Mouse (Mus musculus): ENCODE data around the gene Smc3.
"Not testable (repeated sequence)": the region's sequence is repeated elsewhere in the genome, so short reads cannot be mapped to it uniquely, and the experiment has no call there.

The Smc3 gene

DNA sequence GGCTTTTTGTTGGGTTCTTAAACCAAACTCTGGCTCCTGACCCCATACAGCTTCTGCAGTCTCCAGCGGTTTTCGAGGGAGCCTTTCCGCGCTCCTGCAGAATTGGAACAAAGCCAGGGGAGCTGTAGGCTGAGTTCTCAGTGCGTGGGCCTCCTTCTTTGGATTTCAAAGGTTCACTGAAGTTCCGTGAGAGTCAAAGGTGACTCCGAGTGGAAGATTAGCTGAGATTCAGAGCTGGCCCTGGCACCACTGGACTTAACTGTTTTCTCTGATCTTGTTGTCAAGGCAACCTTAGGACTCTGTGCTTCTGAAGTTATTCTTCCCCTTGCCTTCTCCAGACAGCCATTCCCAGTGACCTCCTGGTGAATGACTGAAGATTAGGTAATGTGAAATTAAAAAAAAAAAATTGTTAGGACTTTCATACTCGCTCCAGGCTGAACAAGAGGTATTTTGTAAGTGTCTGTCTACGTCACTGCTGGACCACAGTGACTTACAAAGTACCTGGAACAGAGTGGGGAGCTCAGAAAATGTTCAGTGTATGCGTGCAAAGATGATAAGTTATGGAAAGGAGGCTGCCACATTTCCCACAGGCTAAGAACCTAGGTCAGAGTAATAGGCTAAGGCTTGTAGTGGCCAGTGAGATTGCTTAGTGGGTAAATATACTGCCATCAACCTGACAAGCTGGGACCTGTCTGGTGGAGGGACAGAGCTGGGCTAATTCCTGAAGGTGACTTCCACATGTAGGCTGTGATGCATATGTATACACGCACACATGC lies 23.0 kb upstream of the Smc3 start:
- no peak for DNase-seq

DNA sequence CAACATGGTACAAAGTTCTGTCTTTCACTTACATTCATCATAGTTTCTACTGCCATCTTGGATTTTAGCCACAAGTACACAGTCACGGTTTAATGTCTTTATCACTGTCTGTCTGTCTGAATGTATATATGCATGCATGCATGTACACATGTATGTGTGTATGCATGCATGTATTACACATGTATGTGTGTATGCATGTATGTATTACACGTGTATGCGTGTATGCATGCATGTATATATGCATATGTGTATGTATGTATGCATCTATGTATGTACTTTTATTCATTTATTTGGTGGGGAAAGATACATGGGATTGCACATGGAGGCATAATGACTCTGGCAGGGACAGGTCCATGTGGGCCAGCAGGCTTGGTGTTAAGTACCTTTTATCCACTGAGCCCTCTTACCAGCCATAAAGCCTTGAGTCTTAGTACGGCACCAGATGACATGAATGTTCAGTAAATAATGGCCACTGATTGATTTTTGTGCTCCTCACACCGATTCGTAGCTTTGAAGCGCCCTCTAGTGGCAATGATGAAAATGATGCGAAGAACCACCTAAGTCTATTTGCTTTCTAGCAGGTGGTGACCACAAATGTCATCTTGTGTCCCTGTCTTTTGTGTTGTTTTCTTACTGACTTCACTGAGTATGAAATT lies 21.5 kb upstream of the Smc3 start:
- peak in 1 of 2 experiments; percentile 55 for DNase-seq

GRCm38 (mm10) chr19:53580271-53580670 lies 19.9 kb upstream of the Smc3 start:
- not testable (repeated sequence) for DNase-seq

- DNase-seq = not testable (repeated sequence)
Measured at GRCm38 (mm10) chr19:53587686-53588085, 12.5 kb upstream of the Smc3 start.

DNA sequence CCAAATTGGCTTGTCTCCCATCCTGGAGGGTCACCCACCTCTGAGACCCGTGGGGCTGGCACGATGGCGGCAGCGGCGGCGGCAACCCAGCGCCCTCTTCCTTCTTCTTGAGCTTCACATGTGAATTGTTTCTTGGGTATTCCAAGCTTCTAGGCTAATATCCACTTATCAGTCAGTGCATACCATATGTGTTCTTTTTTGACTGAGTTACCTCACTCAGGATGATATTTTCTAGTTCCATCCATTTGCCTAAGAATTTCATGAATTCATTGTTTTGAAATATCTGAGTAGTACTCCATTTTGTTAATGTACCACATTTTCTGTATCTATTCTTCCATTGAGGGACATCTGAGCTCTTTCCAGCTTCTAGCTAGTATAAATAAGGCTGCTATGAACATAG lies 11.2 kb upstream of the Smc3 start, which contains the start of gene Nutf2-ps1:
Gene Nutf2-ps1, minus strand, starts transcription at position 101 of the 400 bp plus-strand sequence.
- DNase-seq = not testable (repeated sequence)

DNA sequence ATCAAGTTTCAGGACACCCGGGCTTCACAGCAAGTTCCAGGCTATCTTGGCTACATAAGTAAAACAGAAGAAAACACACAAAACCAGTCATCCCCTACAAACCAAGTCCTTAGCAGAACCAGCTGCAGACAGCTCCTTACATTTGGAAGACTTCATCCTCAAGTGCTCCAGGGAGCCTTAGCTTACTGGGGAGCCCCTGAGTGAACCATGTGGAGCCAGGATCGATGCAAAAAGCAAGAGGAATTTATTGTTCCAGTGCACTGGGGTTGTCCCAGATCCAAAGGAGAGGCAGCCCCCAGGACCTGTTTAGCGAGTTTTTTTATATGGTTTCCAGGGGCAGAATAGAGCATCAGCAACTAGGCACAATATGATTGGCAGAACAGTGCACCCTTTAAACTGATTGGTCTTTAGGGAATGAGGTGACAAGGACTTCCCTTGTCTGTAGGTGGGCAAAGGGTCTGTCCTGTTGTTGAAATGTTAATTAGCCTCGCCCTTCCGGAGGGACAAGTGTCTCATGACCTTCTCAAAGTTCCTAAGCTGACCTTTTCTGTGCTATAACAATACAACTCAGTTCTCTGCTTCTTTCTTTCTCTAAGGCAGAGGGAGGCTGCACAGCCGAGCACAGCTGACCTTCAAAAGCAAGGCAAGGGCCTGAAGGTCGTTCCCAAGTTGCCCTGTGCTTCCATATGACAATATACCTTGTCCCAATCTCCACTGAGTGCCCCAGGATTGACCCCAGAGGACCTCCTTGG lies 3.3 kb upstream of the Smc3 start:
- no peak for DNase-seq

DNA sequence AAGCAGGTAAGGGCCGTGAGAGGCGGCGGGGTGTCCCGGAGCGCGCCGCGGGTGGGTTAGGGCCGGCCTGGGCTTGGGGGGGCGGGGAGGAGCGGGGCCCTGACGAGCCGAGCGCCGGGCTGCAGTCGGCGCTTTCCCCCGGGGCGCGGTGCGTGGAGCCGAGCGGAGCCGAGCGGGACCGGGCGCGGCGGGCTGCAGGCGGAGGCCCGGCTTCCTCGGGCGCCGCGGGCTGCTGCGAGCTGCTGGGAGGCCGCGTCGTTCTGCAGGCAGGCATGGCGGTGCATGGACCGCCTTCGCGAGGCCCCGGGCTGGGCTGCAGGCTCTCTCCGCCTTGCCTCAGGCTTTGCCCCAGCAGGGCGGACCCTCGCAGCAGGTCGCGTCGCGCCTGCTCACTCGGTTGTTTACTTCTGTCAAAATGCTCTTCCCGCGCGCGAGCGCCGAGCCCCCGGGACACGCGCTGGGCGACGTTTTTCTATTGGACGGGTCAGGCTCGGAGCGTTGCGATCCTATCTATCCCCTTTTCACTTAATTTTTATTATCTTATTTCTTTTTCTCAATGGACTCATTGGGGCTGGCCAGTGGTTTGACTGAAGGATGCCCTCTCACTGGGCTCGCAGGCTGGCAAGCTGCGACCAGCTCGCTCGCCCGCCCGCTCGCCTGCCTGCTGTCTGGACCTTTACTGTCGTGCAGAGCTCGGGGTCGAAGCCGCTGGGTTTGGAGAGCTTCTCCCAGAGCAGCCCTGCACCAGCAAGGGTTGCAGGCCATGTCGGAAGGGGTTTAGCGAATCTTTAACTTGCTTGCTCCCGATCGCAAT lies 558 bp downstream of the Smc3 start:
- DNase-seq = peak in 1 of 2 experiments; percentile 53

DNA sequence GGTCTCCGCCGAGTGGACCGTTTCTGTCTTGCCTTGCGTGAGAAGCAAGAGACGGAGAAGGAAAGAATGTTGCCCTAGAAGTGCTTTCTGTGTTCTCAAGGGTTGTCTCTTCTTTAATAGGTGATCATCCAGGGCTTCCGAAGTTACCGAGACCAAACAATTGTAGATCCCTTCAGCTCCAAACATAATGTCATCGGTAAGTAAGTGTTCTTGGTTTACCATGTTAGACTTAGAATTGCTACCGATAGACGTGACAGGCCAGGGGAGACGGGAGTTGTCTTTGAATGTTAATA lies 1.1 kb downstream of the Smc3 start:
- DNase-seq = no peak

GRCm38 (mm10) chr19:53608921-53609320 lies 8.7 kb downstream of the Smc3 start:
- no peak for DNase-seq

GRCm38 (mm10) chr19:53621681-53622080 lies 21.5 kb downstream of the Smc3 start:
- no peak for DNase-seq

GRCm38 (mm10) chr19:53638041-53638440 lies 37.8 kb downstream of the Smc3 start:
- no peak for DNase-seq

DNA sequence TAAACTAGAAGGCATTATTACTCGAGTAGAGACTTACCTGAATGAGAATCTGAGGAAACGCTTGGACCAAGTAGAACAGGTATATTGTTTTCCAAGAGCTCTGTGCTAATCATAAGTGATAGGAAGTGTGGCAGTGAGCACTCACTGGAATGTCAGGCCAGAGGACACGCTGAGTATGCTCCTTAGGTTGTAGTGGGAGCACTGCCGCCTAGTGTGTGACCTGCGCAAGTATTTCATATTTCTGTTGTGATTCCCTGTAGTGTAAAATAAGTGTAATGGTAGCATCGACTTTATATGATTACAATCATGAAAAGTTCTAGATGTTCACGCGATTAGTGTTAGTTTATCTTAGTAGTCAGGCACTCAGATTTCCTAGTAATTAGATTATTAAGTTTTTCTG lies 38.5 kb downstream of the Smc3 start:
- no peak for DNase-seq

GRCm38 (mm10) chr19:53644020-53644595 lies 43.9 kb downstream of the Smc3 start:
- no peak for DNase-seq

DNA sequence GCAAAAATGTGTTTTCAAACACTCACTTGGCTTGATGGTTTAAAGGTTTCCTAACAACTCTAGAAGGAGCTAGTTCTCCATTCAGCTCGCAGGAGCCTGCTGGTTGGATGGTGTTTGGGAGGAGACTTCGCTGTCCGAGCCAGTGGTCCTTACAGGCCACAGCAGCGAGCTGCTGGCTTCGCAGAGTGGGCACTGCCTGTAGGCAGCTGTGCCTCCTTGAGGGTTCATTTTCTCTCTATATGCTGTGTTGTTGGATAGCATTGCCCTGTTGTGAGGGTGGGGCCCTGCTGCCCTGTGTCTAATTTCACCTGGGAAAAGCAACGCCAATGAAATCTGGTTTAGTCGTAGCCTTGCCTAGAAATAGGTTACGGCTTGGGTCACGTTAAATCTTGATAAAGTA lies 47.1 kb downstream of the Smc3 start:
- DNase-seq = no peak

- no peak for DNase-seq
Measured at GRCm38 (mm10) chr19:53648056-53648455, 47.9 kb downstream of the Smc3 start.

DNA sequence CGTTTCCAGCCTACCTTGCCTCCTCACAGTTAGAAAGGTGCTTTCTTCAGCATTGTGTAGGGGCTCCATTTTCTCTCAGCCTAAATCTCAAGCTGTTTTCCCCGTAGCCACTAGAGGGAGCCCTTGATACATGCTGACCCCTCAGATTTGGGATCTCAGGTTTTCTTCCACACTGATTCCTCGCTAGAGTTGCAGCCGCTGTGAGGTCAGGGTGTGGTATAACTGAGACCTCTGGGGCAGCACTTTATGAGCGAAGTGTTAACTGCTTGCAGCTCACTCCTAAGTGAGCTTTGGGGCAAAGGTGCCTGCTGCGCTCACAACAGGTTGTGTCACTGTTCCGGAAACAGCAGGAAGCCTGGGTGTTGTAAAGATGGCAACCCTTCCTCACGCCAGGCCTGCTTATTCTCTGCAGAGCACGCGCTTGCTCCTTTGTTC lies 48.6 kb downstream of the Smc3 start:
- peak in 1 of 2 experiments; percentile 50 for DNase-seq

- no peak for DNase-seq
Measured at GRCm38 (mm10) chr19:53649361-53649760, 49.2 kb downstream of the Smc3 start.

- no peak for DNase-seq
Measured at GRCm38 (mm10) chr19:53649802-53650201, 49.6 kb downstream of the Smc3 start.

- DNase-seq = no peak
Measured at GRCm38 (mm10) chr19:53650921-53651320, 50.7 kb downstream of the Smc3 start.

DNA sequence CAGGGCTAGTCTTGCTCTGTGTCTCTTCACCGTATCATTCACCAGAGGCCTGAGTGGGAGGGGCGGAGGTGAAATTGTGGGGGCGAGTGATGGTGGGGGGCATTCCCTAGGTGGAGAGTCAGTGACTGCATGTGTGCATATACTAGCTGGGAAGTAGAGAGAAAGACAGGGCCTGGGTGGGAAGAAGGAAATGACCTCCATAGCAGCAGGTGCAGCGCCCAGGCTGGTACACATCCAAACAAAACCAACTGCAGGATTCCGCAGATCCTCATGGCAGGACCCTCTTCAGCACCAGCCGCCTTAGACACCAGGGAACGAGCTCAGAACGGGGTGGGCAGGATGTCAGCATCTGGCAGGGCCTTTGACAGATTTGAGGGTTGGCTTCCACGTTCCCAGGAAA lies 52.1 kb downstream of the Smc3 start:
- DNase-seq = no peak

- DNase-seq = no peak
Measured at GRCm38 (mm10) chr19:53653624-53654467, 53.6 kb downstream of the Smc3 start.

Measured in spleen, adult 18-20 months (tissue).